Mouse (Mus musculus): Measurements from ENCODE around the gene Nkd1. TPM values are rescaled to one million over a fixed set of nuclear protein-coding genes. Genes with fewer than 3 reads are reported as not detected.

Gene Nkd1
- polyA plus RNA-seq, 1 experiment from 2014 or later: 49.7 TPM

GRCm38 (mm10) chr8:88570293-88570998 is 49.3 kb downstream of the Nkd1 start:
- H3K4me3 ChIP-seq: peak overlapping the region; percentile 23; the same call in 1 of the 2 replicates
- H3K36me3 ChIP-seq (replicated peaks): peaks cover 18% of the 10 kb centered on the region
- H3K4me1 ChIP-seq: peaks cover 67% of the 10 kb centered on the region
- H3K27me3 ChIP-seq (replicated peaks; ENCODE audit: low read depth, poor library complexity, severe bottlenecking): no peaks in the 10 kb centered on the region
- H3K27ac ChIP-seq (replicated peaks): peak overlapping the region; percentile 85
- WGBS: 28% methylated on average over 10 of the region's 10 CpGs
- peak; percentile 84 for DNase-seq (ENCODE audit: low spot score)
- H3K9me3 ChIP-seq: no peaks in the 10 kb centered on the region

- Histone ChIP-seq H3K36me3 (replicated peaks) (peaks cover 25% of the 10 kb centered on the region), H3K27ac (replicated peaks) (peak overlapping the region; percentile 85), H3K4me1 (peaks cover 69% of the 10 kb centered on the region), H3K9me3 (no peaks in the 10 kb centered on the region), H3K27me3 (replicated peaks; ENCODE audit: low read depth, poor library complexity, severe bottlenecking) (no peaks in the 10 kb centered on the region), H3K4me3 (no peak overlapping the region)
- DNase-seq (ENCODE audit: low spot score): no peak
- 84% methylated on average over 14 of the region's 14 CpGs for WGBS
Measured at GRCm38 (mm10) chr8:88571434-88572184, 50.5 kb downstream of the Nkd1 start.

- Histone ChIP-seq H3K36me3 (replicated peaks) (peaks cover 25% of the 10 kb centered on the region), H3K4me1 (peaks cover 66% of the 10 kb centered on the region), H3K27me3 (replicated peaks; ENCODE audit: low read depth, poor library complexity, severe bottlenecking) (no peaks in the 10 kb centered on the region), H3K4me3 (no peak overlapping the region), H3K9me3 (no peaks in the 10 kb centered on the region), H3K27ac (replicated peaks) (peak overlapping the region; percentile 85)
- no peak for DNase-seq (ENCODE audit: low spot score)
- 87% methylated on average over 12 of the region's 12 CpGs for WGBS
Measured at GRCm38 (mm10) chr8:88572185-88572909, 51.2 kb downstream of the Nkd1 start.

GRCm38 (mm10) chr8:88572941-88573645 is 51.9 kb downstream of the Nkd1 start:
- WGBS: 91% methylated on average over 14 of the region's 14 CpGs
- H3K4me1 ChIP-seq: peaks cover 58% of the 10 kb centered on the region

GRCm38 (mm10) chr8:88574975-88575374 is 53.8 kb downstream of the Nkd1 start:
- Histone ChIP-seq H3K4me3 (no peak overlapping the region), H3K9me3 (no peaks in the 10 kb centered on the region), H3K4me1 (peaks cover 58% of the 10 kb centered on the region), H3K27me3 (replicated peaks; ENCODE audit: low read depth, poor library complexity, severe bottlenecking) (no peaks in the 10 kb centered on the region; the same call in 1 of the 2 replicates), H3K27ac (replicated peaks) (no peak overlapping the region), H3K36me3 (replicated peaks) (peaks cover 38% of the 10 kb centered on the region)
- DNase-seq (ENCODE audit: low spot score): no peak
- 83% methylated on average over 5 of the region's 5 CpGs for whole genome bisulfite sequencing

More at GRCm38 (mm10) chr8:88572941-88573645, 51.9 kb downstream of the Nkd1 start:
- Histone ChIP-seq H3K36me3 (replicated peaks) (peaks cover 25% of the 10 kb centered on the region), H3K4me3 (no peak overlapping the region), H3K27me3 (replicated peaks; ENCODE audit: low read depth, poor library complexity, severe bottlenecking) (no peaks in the 10 kb centered on the region), H3K27ac (replicated peaks) (no peak overlapping the region), H3K9me3 (no peaks in the 10 kb centered on the region)
- DNase-seq (ENCODE audit: low spot score): no peak

GRCm38 (mm10) chr8:88576351-88577142 is 55.4 kb downstream of the Nkd1 start:
- no peaks in the 10 kb centered on the region for H3K9me3 ChIP-seq
- H3K27me3 ChIP-seq (replicated peaks; ENCODE audit: low read depth, poor library complexity, severe bottlenecking): no peaks in the 10 kb centered on the region; the same call in 1 of the 2 replicates
- no peak for DNase-seq (ENCODE audit: low spot score)
- H3K27ac ChIP-seq (replicated peaks): peak overlapping the region; percentile 40; the same call in 1 of the 2 replicates
- H3K4me3 ChIP-seq: no peak overlapping the region
- peaks cover 50% of the 10 kb centered on the region for H3K4me1 ChIP-seq
- peaks cover 42% of the 10 kb centered on the region for H3K36me3 ChIP-seq (replicated peaks)
- WGBS: 83% methylated on average over 10 of the region's 10 CpGs

GRCm38 (mm10) chr8:88577666-88578065 is 56.5 kb downstream of the Nkd1 start:
- 86% methylated on average over 5 of the region's 5 CpGs for WGBS
- H3K4me3 ChIP-seq: no peak overlapping the region
- DNase-seq (ENCODE audit: low spot score): no peak
- no peaks in the 10 kb centered on the region; the same call in 1 of the 2 replicates for H3K27me3 ChIP-seq (replicated peaks; ENCODE audit: low read depth, poor library complexity, severe bottlenecking)
- H3K36me3 ChIP-seq (replicated peaks): peaks cover 53% of the 10 kb centered on the region
- H3K4me1 ChIP-seq: peaks cover 39% of the 10 kb centered on the region
- no peaks in the 10 kb centered on the region for H3K9me3 ChIP-seq
- no peak overlapping the region for H3K27ac ChIP-seq (replicated peaks)

GRCm38 (mm10) chr8:88578413-88579175 is 57.4 kb downstream of the Nkd1 start:
- WGBS: 79% methylated on average over 14 of the region's 14 CpGs
- H3K4me1 ChIP-seq: peaks cover 43% of the 10 kb centered on the region
- peaks cover 63% of the 10 kb centered on the region for H3K36me3 ChIP-seq (replicated peaks)
- no peak overlapping the region for H3K4me3 ChIP-seq
- no peaks in the 10 kb centered on the region for H3K9me3 ChIP-seq
- no peaks in the 10 kb centered on the region; the same call in 1 of the 2 replicates for H3K27me3 ChIP-seq (replicated peaks; ENCODE audit: low read depth, poor library complexity, severe bottlenecking)
- peak overlapping the region; percentile 7; the same call in 1 of the 2 replicates for H3K27ac ChIP-seq (replicated peaks)
- DNase-seq (ENCODE audit: low spot score): no peak

GRCm38 (mm10) chr8:88579246-88579645 is 58.1 kb downstream of the Nkd1 start:
- Histone ChIP-seq H3K9me3 (no peaks in the 10 kb centered on the region), H3K36me3 (replicated peaks) (peaks cover 63% of the 10 kb centered on the region), H3K27ac (replicated peaks) (peak overlapping the region; percentile 7), H3K4me3 (no peak overlapping the region), H3K4me1 (peaks cover 43% of the 10 kb centered on the region), H3K27me3 (replicated peaks; ENCODE audit: low read depth, poor library complexity, severe bottlenecking) (no peaks in the 10 kb centered on the region; the same call in 1 of the 2 replicates)
- DNase-seq (ENCODE audit: low spot score): no peak
- 53% methylated on average over 7 of the region's 7 CpGs for WGBS

- Histone ChIP-seq H3K27ac (replicated peaks) (peak overlapping the region; percentile 7), H3K9me3 (no peaks in the 10 kb centered on the region), H3K27me3 (replicated peaks; ENCODE audit: low read depth, poor library complexity, severe bottlenecking) (no peaks in the 10 kb centered on the region; the same call in 1 of the 2 replicates), H3K4me3 (no peak overlapping the region), H3K4me1 (peaks cover 43% of the 10 kb centered on the region), H3K36me3 (replicated peaks) (peaks cover 63% of the 10 kb centered on the region)
- WGBS: 87% methylated on average over 18 of the region's 18 CpGs
- no peak for DNase-seq (ENCODE audit: low spot score)
Measured at GRCm38 (mm10) chr8:88579668-88580330, 58.6 kb downstream of the Nkd1 start.
